Mouse (Mus musculus) frontal cortex, postnatal 25 days (tissue): ENCODE measurements around the gene Efna1.

ENCODE experiments used
- DNase-seq, 2 experiments: peaks; one replicate each; pipeline ENCODE4 v3.0.0; 2022; ENCODE audit warnings: low spot score in 2 of 2

The Efna1 gene

GRCm38 (mm10) chr3:89278643-89279042 is 2.3 kb downstream of the Efna1 start:
- no peak for DNase-seq

DNA sequence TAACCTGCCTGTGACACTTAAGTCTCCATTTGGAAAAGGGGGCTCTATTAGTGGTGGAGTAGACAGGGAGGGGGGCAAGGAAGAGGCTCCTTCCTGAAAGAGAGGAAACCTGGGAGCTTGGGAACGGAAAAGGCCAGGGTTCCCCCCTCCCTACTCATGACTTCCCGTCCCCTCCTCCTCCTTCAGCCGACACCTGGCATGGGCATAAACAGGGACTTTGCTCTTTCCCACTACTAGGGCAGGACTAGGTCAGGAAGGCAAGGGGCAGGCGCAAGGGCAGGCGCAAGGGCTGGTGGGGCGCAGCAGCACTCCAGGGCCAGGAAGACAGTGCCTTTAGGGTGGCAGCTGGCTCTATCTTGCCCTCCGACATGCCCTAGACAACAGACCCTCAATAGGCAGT is 2.8 kb downstream of the Efna1 start:
- DNase-seq = no peak

DNA sequence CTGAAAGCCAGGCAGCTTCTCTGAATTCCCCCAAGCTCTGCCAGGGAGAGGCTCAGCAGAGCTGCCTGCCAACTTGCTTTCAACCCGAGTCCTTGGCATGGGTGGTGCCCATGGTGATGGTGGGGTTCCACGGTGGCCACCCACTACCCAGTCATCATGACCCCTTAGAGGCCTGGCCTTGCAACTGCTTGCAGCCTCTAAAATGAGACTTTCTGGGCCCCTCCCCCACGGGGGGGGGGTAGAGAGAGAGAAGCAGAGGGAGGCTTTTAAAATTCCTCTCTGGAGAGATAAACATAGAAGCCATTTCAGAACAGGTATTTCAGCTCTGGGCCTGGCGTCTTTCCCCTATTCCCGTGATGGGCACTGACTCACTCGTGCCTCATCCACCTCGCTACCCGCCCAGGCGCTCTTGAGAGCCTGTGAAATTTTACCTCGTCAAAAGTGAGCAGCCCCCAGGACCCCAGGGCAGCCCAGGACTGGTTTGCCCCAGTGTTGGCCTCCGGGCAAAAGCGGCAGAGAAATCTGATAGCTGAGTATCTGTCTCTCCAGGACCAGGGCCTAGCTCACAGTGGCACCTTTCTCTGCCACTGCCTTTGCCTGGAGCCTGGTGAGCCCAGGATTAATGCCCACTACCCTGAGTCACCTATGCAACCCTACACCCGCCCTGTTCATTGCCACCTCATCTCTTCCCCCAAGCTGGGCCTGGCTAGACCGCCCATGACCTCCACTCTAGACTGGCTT is 3.5 kb downstream of the Efna1 start:
- DNase-seq = no peak

GRCm38 (mm10) chr3:89276061-89276460 is 4.9 kb downstream of the Efna1 start:
- DNase-seq = no peak

- no peak for DNase-seq
These were observed 9.2 kb downstream of the Efna1 start for GRCm38 (mm10) chr3:89271760-89272159.

- DNase-seq = peak in 1 of 2 experiments; percentile 43
These were observed 10.1 kb downstream of the Efna1 start for GRCm38 (mm10) chr3:89270891-89271290.

GRCm38 (mm10) chr3:89270051-89270755 is 10.7 kb downstream of the Efna1 start, which contains the start of gene Slc50a1:
Slc50a1 (minus strand) TSS chr3:89270570.
- DNase-seq = peak; percentile 70 to 76

- no peak for DNase-seq
These were observed 12.0 kb downstream of the Efna1 start for GRCm38 (mm10) chr3:89268916-89269315.

DNA sequence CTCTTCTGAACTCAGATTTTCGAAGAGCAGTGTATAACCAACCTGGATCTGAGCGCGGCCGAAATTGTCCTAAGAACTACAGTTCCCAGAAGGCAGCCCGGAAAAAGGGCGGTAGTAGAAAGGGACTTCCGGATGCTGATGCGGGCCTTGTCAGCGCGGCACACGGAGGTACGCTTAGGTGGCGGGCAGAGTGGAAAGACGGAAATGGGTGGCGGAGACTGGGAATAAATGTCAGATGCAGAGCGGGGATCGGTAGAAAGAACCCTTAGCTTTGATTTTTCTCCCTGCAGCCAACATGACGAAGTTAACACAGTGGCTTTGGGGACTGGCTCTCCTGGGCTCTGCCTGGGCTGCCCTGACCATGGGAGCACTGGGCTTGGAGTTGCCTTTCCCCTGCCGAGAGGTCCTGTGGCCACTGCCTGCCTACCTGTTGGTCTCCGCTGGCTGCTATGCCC is 14.5 kb downstream of the Efna1 start:
- peak in 1 of 2 experiments; percentile 66 for DNase-seq

GRCm38 (mm10) chr3:89262417-89262816 is 18.5 kb downstream of the Efna1 start:
- DNase-seq = no peak

DNA sequence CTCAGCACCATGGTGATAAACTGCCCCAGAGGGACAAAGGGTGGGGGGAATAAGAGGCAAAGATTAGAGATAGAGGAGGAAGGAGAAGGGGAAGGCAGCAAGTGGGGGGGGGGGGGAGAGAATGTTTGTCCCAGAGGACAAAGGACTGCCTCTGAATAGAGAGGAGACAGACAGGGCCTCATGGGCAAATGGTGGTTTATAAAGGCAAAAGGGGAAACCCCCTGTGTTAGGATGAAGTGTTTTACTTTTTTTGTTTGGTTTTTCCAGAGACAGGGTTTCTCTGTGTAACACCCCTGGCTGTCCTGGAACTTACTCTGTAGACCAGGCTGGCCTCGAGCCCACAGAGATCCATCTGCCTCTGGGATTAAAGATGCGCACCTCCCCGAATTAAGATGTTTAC is 20.7 kb downstream of the Efna1 start:
- no peak for DNase-seq

DNA sequence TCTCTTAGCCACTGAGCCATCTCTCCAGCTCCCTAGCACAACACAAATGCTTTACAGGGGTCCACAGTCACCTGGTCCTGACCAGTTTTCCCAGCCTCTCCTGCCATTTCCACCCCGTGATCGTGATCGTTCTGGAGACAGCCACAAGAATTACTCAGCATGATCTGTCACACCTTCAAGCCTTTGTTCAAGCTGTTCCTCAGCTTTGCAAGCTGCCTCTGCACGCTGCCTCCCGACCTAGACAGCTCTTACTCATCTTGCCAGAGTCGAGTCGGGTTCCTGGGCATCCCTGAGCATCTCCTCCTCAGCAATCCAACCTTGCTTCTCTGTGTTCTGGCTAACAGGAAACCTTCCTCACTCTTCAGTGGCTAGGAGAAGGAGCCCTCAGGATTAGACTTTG is 21.9 kb downstream of the Efna1 start, which contains the start of gene Dpm3:
Gene Dpm3 (plus strand): TSS at position 283 of the 400 bp plus-strand sequence.
- no peak for DNase-seq

GRCm38 (mm10) chr3:89256177-89256576 is 24.8 kb downstream of the Efna1 start:
- DNase-seq = no peak

DNA sequence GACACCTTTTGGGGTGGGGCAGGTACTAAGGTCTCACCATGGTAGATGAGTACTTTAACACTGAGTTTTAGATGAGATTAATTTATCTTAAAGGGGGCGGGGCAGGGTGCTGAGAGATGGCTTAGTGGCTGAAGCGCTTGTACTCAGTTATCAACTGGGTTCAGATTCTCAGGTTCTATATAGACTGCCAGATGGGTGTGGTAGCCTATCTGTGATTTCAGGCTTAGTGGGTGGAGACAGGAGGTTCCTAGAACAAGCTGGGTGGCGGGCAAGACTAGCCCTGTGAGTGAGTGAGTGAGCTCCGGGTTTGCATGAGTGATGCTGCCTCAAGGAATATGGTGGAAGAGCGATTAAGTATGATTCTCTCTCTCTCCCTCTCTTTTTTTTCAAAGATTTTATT is 25.9 kb downstream of the Efna1 start:
- no peak for DNase-seq

DNA sequence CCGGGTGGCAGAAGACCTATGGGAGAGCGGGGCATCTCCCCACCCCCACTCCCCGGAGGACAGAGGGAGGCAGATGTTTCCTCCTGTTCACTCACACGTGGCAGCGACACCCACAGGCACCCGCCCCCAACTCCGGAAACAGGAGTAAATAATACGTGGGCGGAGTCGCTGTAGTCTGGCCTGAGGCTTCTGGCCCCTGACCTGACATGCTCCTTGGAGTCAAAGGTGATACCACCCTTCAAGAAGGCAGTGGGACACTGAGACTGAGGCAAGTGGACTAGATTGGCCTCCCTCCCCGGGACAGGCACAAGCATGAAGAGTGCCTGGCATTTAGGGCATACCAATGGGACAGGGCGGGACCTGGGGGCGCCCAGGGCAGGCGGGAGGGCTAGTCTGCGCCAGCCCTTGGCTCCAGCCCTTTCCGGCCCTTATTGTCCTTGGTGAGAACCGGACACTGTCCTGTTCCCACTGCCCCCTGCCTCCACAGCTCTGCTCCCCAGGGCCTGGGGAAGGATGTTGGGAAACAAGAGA is 29.5 kb downstream of the Efna1 start:
- DNase-seq = no peak

DNA sequence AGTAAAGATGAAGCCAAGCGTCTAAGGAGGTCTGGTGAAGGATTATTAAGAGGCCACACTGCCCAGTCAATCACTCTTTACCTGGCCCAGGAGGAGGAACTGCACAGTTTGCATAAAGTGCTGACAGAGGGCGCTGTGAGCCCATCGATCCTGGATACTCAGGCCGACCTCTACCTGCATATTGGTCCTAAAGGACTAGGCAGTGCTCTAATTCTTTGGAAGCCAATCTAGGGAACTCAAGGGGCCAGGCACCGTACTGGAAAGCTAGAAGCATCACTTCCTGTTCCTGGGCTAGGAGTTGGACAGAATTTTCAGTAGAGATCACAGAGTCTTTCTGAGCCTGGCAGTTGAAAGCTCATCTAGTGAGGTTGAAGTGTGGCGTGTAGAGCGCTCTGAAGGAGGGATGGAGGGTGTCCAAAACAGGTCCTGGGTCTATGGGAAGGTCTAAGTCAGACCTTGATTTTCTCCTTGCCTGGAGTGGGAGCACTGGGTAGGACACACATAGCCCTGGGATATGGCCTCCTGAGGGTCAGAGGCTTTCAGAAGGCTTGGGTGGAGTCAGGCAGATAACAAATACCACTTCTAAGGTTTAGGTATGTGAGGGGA is 30.4 kb downstream of the Efna1 start:
- no peak for DNase-seq

DNA sequence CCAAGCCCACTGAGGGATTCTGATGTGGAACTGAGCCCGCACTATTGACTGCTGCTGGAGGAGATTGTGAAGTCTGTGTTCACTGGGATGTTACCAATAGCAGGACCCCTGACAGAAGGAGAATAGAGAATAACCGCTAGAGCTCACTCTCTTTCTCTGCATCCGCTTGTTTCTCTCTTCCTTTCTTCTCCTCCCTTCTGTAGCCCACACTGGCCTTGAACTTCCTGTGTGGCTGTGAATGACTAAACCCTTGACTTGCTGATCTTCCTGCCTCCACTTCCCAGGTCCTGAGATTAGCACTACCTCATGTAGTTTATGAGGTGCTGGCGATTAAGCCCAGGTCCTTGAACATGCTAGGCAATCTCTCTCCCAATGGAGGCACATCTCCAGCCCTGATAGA is 33.5 kb downstream of the Efna1 start:
- no peak for DNase-seq

- peak; percentile 80 to 84 for DNase-seq
These were observed 34.5 kb downstream of the Efna1 start, which contains the start of gene Trim46 for GRCm38 (mm10) chr3:89246261-89247100. Trim46 (minus strand) TSS chr3:89246309.

- DNase-seq = peak in 1 of 2 experiments; percentile 53
These were observed 35.2 kb downstream of the Efna1 start, which contains the start of gene Krtcap2 for GRCm38 (mm10) chr3:89245688-89246171. Krtcap2 (plus strand) TSS chr3:89245966.

DNA sequence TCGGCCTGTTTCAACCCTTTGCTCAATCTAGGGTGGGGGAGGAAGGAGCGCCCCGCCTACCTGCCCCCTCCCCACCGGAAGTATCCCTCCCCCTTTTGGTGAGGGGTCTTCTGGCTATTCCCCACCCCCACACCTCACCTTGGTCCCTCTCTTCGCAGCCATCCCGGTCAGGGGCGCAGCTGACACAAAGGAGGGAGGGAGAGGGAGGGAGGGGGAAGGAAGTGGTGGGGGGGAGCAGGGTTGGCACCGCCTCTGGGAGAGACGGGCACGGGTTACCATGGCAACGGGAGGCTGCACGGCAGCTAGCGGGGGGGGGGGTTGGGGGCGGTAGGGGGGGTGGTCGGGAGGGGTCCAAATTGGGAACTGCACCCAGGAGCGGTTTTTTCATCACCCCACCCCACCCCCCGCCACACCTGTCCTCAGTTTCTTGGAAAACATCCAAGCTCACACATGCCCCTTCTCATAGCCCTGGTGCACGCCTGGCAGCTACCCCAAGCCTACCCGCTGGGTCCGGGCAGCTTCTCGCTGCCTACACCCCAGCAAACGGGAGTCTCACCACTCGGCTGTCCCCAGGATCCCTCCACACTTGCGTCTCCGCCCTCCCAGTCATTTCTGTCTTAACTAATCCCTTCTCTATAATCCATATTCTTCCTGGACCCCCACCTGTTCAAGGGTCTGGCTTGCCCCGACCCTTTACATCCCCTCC is 35.8 kb downstream of the Efna1 start:
- DNase-seq = no peak
